Mouse (Mus musculus): ENCODE results near the gene Olfr1270. TPM values are rescaled to one million over a fixed set of nuclear protein-coding genes. Genes with fewer than 3 reads are reported as not detected.
"Not testable (repeated sequence)": the region's sequence is repeated elsewhere in the genome, so short reads cannot be mapped to it uniquely, and the experiment has no call there.

The Olfr1270 gene
- polyA plus RNA-seq (2012; rRNA removed) = not detected in 2 replicates

DNA sequence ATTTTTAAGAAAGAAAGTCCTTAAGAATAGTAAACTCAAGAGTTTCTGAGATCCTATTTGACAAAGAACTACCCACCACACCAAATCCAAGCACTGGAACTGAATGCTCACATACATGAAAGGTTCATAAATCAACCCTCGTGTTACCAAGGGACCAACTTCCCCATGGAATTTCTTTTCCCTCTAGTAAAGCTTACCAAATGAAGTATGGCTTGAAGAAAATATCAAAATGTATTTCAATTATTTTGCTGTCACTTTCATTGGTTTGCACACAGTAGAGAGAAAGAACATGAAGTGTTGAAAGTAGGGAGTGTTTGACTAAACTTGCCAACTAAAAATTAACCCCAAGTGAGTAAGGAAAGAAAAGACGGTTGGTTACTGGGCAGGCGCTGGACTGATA is at the start of gene Olfr1270:
Gene Olfr1270 (minus strand): TSS at position 101 of the 400 bp plus-strand sequence.
- Histone ChIP-seq H3K27ac (ENCODE audit: insufficient read depth, low read length) (no peak within 1 kb of the TSS), H3K4me1 (ENCODE audit: control insufficient read depth, insufficient read depth, insufficient read length) (no peaks in the 10 kb centered on the region), H3K36me3 (ENCODE audit: control insufficient read depth, insufficient read depth, low read length) (no peaks in the 10 kb centered on the region), H3K27me3 (ENCODE audit: control insufficient read depth, insufficient read depth, low read length) (no peaks in the 10 kb centered on the region), H3K4me3 (ENCODE audit: extremely low read depth, insufficient read depth, insufficient read length) (no peak within 1 kb of the TSS)
- TF ChIP-seq CTCF (IDR thresholded peaks at IDR 0.05; ENCODE audit: extremely low read depth, insufficient read depth, insufficient read length, insufficient replicate concordance) (no peak), POLR2A (IDR thresholded peaks at IDR 0.05; ENCODE audit: low read depth, low read length) (no peak)
- no peak for DNase-seq (ENCODE audit: low read depth in 1 of 2, low spot score in 2 of 2)
- WGBS = 79% methylated on average over 3 of the region's 3 CpGs

DNA sequence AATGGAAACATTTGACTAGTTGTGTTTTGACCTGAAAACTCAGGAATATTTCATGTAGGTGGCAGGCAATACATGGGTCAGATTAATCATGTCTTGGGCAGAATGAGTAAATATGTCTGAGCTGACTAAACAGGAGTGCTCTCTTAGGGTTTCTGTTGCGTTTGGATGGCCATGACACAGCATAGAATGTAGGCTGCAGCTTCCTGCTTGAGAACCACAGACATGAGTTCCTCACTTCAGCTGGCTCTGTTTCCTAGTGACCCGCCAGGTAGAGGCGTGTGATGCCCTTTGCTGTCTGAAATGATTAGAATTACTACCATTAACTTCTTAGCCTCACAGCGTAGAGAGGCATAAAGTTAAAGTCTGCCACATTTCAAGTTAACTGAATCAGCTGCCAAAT is 46.7 kb upstream of the Olfr1270 start:
- H3K4me3 ChIP-seq (ENCODE audit: extremely low read depth, insufficient read depth, insufficient read length); H3K27me3 ChIP-seq (ENCODE audit: control insufficient read depth, insufficient read depth, low read length); H3K36me3 ChIP-seq (ENCODE audit: control insufficient read depth, insufficient read depth, low read length); H3K27ac ChIP-seq (ENCODE audit: insufficient read depth, low read length); H3K4me1 ChIP-seq (ENCODE audit: control insufficient read depth, insufficient read depth, insufficient read length); DNase-seq (ENCODE audit: low read depth in 1 of 2, low spot score in 2 of 2): not testable (repeated sequence)
- WGBS = no CpG with 5 or more reads among the region's 4 CpGs

- not testable (repeated sequence) for H3K4me1 ChIP-seq (ENCODE audit: control insufficient read depth, insufficient read depth, insufficient read length); DNase-seq (ENCODE audit: low read depth in 1 of 2, low spot score in 2 of 2); H3K4me3 ChIP-seq (ENCODE audit: extremely low read depth, insufficient read depth, insufficient read length); H3K27ac ChIP-seq (ENCODE audit: insufficient read depth, low read length); H3K27me3 ChIP-seq (ENCODE audit: control insufficient read depth, insufficient read depth, low read length); H3K36me3 ChIP-seq (ENCODE audit: control insufficient read depth, insufficient read depth, low read length)
- WGBS = no CpG with 5 or more reads among the region's 6 CpGs
Observed at GRCm38 (mm10) chr2:90195285-90195684, 42.4 kb upstream of the Olfr1270 start.

DNA sequence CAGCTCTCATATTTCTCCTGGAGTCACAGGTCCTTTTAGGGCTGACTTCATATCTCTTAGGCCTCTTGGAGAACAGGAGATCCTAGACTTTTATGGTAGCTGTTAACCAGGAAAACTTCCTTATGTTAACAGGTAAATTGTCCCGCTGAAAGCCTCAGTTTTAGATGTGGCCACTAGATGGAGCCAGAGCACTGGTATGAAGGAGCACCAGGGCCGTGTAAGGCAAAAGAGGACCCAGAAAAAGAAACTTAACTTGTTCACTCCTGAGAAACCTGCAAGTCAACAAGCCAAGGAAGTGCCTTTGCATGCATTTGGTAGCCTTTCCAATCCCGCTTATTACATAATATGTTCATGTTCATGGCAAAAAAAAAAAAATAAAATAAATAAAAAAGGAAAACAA is 41.9 kb upstream of the Olfr1270 start:
- H3K27me3 ChIP-seq (ENCODE audit: control insufficient read depth, insufficient read depth, low read length); H3K4me1 ChIP-seq (ENCODE audit: control insufficient read depth, insufficient read depth, insufficient read length); H3K4me3 ChIP-seq (ENCODE audit: extremely low read depth, insufficient read depth, insufficient read length); DNase-seq (ENCODE audit: low read depth in 1 of 2, low spot score in 2 of 2); H3K36me3 ChIP-seq (ENCODE audit: control insufficient read depth, insufficient read depth, low read length); H3K27ac ChIP-seq (ENCODE audit: insufficient read depth, low read length): not testable (repeated sequence)
- no CpG with 5 or more reads among the region's 3 CpGs for WGBS

DNA sequence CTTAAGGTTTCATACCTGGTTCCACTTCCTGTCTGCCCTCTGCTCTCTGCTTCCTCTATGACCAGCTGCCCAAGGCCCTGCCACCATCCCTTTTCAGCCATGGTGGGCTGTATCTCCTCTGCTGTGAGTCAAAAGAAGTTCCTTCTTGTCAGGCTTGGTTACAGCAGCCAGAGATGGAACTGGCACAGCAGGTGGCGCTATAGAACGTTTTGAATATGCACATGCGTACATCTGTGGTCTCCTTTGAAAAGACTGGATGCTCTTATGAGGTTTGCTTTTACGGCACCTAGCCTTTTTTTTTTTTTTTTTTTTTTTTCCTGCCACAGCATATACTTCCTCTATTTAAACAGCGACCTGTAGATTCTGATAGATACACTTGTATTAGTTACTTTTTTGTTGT is 34.2 kb upstream of the Olfr1270 start:
- not testable (repeated sequence) for H3K27me3 ChIP-seq (ENCODE audit: control insufficient read depth, insufficient read depth, low read length); DNase-seq (ENCODE audit: low read depth in 1 of 2, low spot score in 2 of 2); H3K36me3 ChIP-seq (ENCODE audit: control insufficient read depth, insufficient read depth, low read length); H3K27ac ChIP-seq (ENCODE audit: insufficient read depth, low read length); H3K4me1 ChIP-seq (ENCODE audit: control insufficient read depth, insufficient read depth, insufficient read length); H3K4me3 ChIP-seq (ENCODE audit: extremely low read depth, insufficient read depth, insufficient read length)
- WGBS = no CpG with 5 or more reads among the region's 5 CpGs

- not testable (repeated sequence) for H3K27ac ChIP-seq (ENCODE audit: insufficient read depth, low read length); DNase-seq (ENCODE audit: low read depth in 1 of 2, low spot score in 2 of 2); H3K4me1 ChIP-seq (ENCODE audit: control insufficient read depth, insufficient read depth, insufficient read length); H3K27me3 ChIP-seq (ENCODE audit: control insufficient read depth, insufficient read depth, low read length); H3K36me3 ChIP-seq (ENCODE audit: control insufficient read depth, insufficient read depth, low read length); H3K4me3 ChIP-seq (ENCODE audit: extremely low read depth, insufficient read depth, insufficient read length)
- whole genome bisulfite sequencing = no CpG with 5 or more reads among the region's 4 CpGs
Observed at GRCm38 (mm10) chr2:90186082-90186481, 33.2 kb upstream of the Olfr1270 start.

DNA sequence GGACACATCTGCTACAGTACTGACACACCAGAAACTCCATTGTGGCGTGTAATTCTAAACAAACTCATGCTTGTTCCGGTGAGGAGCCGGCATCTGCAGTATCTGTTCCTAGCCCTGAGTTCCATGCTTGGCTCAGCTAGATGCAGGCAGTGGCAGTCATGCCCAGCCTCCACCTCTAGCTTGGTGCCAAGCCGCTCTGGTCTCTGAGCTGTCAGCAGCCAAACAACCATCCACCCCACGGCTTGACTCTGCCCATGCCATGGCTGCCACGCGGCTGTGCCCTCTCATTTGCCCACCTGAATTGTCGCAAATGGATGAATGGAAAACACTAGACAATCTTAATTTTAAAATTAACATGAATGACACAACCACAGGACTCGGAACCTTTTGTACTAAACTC is 1.0 kb upstream of the Olfr1270 start:
- H3K4me3 ChIP-seq (ENCODE audit: extremely low read depth, insufficient read depth, insufficient read length) = no peak overlapping the region
- 90% methylated on average over 9 of the region's 9 CpGs for WGBS
- H3K27ac ChIP-seq (ENCODE audit: insufficient read depth, low read length) = no peak overlapping the region
- DNase-seq (ENCODE audit: low read depth in 1 of 2, low spot score in 2 of 2) = no peak
- H3K27me3 ChIP-seq (ENCODE audit: control insufficient read depth, insufficient read depth, low read length) = no peaks in the 10 kb centered on the region
- no peaks in the 10 kb centered on the region for H3K36me3 ChIP-seq (ENCODE audit: control insufficient read depth, insufficient read depth, low read length)
- no peak for TF ChIP-seq CTCF (IDR thresholded peaks at IDR 0.05; ENCODE audit: extremely low read depth, insufficient read depth, insufficient read length, insufficient replicate concordance)
- TF ChIP-seq POLR2A (IDR thresholded peaks at IDR 0.05; ENCODE audit: low read depth, low read length) = no peak
- no peaks in the 10 kb centered on the region for H3K4me1 ChIP-seq (ENCODE audit: control insufficient read depth, insufficient read depth, insufficient read length)

GRCm38 (mm10) chr2:90142196-90142595 is 10.7 kb downstream of the Olfr1270 start, which contains the start of gene Olfr32:
Gene Olfr32, minus strand, starts transcription at chr2:90142296.
- Histone ChIP-seq H3K4me3 (ENCODE audit: extremely low read depth, insufficient read depth, insufficient read length) (no peak within 1 kb of the TSS), H3K27me3 (ENCODE audit: control insufficient read depth, insufficient read depth, low read length) (no peaks in the 10 kb centered on the region), H3K27ac (ENCODE audit: insufficient read depth, low read length) (no peak within 1 kb of the TSS), H3K36me3 (ENCODE audit: control insufficient read depth, insufficient read depth, low read length) (no peaks in the 10 kb centered on the region), H3K4me1 (ENCODE audit: control insufficient read depth, insufficient read depth, insufficient read length) (no peaks in the 10 kb centered on the region)
- DNase-seq (ENCODE audit: low read depth in 1 of 2, low spot score in 2 of 2) = no peak
- TF ChIP-seq POLR2A (IDR thresholded peaks at IDR 0.05; ENCODE audit: low read depth, low read length) (no peak), CTCF (IDR thresholded peaks at IDR 0.05; ENCODE audit: extremely low read depth, insufficient read depth, insufficient read length, insufficient replicate concordance) (no peak)

Measured in spleen, adult 2 months (tissue).